Mouse (Mus musculus): ENCODE results near the gene Zcchc3.
"Not testable (repeated sequence)": the region's sequence is repeated elsewhere in the genome, so short reads cannot be mapped to it uniquely, and the experiment has no call there.

Zcchc3 gene

GRCm38 (mm10) chr2:152414591-152415165 lies at the start of gene Zcchc3:
Gene Zcchc3 (minus strand): TSS chr2:152415027.
- DNase-seq (ENCODE audit: low spot score in 2 of 2) = peak; percentile 80 to 84

- no peak for DNase-seq (ENCODE audit: low spot score in 2 of 2)
Observed at GRCm38 (mm10) chr2:152459241-152459640, 44.4 kb upstream of the Zcchc3 start.

GRCm38 (mm10) chr2:152452101-152452781 lies 37.4 kb upstream of the Zcchc3 start:
- no peak for DNase-seq (ENCODE audit: low spot score in 2 of 2)

GRCm38 (mm10) chr2:152450241-152450640 lies 35.4 kb upstream of the Zcchc3 start:
- peak; percentile 32 to 42 for DNase-seq (ENCODE audit: low spot score in 2 of 2)

GRCm38 (mm10) chr2:152447461-152447860 lies 32.6 kb upstream of the Zcchc3 start:
- DNase-seq (ENCODE audit: low spot score in 2 of 2) = no peak

- DNase-seq (ENCODE audit: low spot score in 2 of 2) = no peak
Observed at GRCm38 (mm10) chr2:152446642-152447041, 31.8 kb upstream of the Zcchc3 start.

GRCm38 (mm10) chr2:152443281-152443680 lies 28.5 kb upstream of the Zcchc3 start:
- no peak for DNase-seq (ENCODE audit: low spot score in 2 of 2)

- no peak for DNase-seq (ENCODE audit: low spot score in 2 of 2)
Observed at GRCm38 (mm10) chr2:152442322-152442721, 27.5 kb upstream of the Zcchc3 start.

- DNase-seq (ENCODE audit: low spot score in 2 of 2) = no peak
Observed at GRCm38 (mm10) chr2:152439833-152440232, 25.0 kb upstream of the Zcchc3 start.

GRCm38 (mm10) chr2:152438963-152439362 lies 24.1 kb upstream of the Zcchc3 start:
- no peak for DNase-seq (ENCODE audit: low spot score in 2 of 2)

- peak; percentile 68 to 83 for DNase-seq (ENCODE audit: low spot score in 2 of 2)
Observed at GRCm38 (mm10) chr2:152436983-152437860, 22.4 kb upstream of the Zcchc3 start.

GRCm38 (mm10) chr2:152436405-152436901 lies 21.6 kb upstream of the Zcchc3 start:
- DNase-seq (ENCODE audit: low spot score in 2 of 2) = no peak

GRCm38 (mm10) chr2:152428481-152428880 lies 13.7 kb upstream of the Zcchc3 start:
- not testable (repeated sequence) for DNase-seq (ENCODE audit: low spot score in 2 of 2)

- no peak for DNase-seq (ENCODE audit: low spot score in 2 of 2)
Observed at GRCm38 (mm10) chr2:152427493-152427892, 12.7 kb upstream of the Zcchc3 start.

GRCm38 (mm10) chr2:152415786-152416185 lies 959 bp upstream of the Zcchc3 start:
- no peak for DNase-seq (ENCODE audit: low spot score in 2 of 2)

GRCm38 (mm10) chr2:152415287-152415686 lies 460 bp upstream of the Zcchc3 start, which contains the start of gene 6820408C15Rik:
Gene 6820408C15Rik (plus strand): TSS chr2:152415587.
- no peak for DNase-seq (ENCODE audit: low spot score in 2 of 2)

GRCm38 (mm10) chr2:152413765-152414584 lies 852 bp downstream of the Zcchc3 start:
- DNase-seq (ENCODE audit: low spot score in 2 of 2) = peak in 1 of 2 experiments; percentile 29

GRCm38 (mm10) chr2:152413158-152413764 lies 1.6 kb downstream of the Zcchc3 start:
- no peak for DNase-seq (ENCODE audit: low spot score in 2 of 2)

- DNase-seq (ENCODE audit: low spot score in 2 of 2) = no peak
Observed at GRCm38 (mm10) chr2:152412526-152413157, 2.2 kb downstream of the Zcchc3 start.

GRCm38 (mm10) chr2:152411471-152411870 lies 3.4 kb downstream of the Zcchc3 start:
- no peak for DNase-seq (ENCODE audit: low spot score in 2 of 2)

Data from urinary bladder, postnatal 36 days (tissue).